Mouse (Mus musculus) kidney, postnatal 0 days (tissue): ENCODE data around the gene Chrna1. TPM values are rescaled to one million over a fixed set of nuclear protein-coding genes. Genes with fewer than 3 reads are reported as not detected.

Source experiments
- ATAC-seq: fragments of 200-750 bp; cut with Nextera tagmentation; replicated peaks from 2 replicates; pipeline ENCODE4 v1.8.0; 2017; ENCODE audit warnings: low read depth, moderate number of reproducible peaks, moderate TSS enrichment, moderate library complexity; ENCODE audit not compliant: low FRiP score
- DNase-seq: peaks from one replicate; pipeline ENCODE4 v3.0.0-alpha.2; 2016; ENCODE audit warnings: low spot score
- H3K27ac ChIP-seq: fragments of 300-500 bp; sonication (generic); 2 replicates; pipeline ENCODE4 v1.5.1; 2014; ENCODE audit warnings: mild to moderate bottlenecking
- H3K27me3 ChIP-seq: fragments of 300-500 bp; sonication (generic); 2 replicates; pipeline ENCODE4 v1.6.1; 2014; ENCODE audit warnings: low read length, mixed read lengths; ENCODE audit not compliant: insufficient read depth
- H3K36me3 ChIP-seq: fragments of 300-500 bp; sonication (generic); 2 replicates; pipeline ENCODE4 v1.6.1; 2014; ENCODE audit warnings: low read length, mixed read lengths; ENCODE audit not compliant: insufficient read depth
- H3K4me1 ChIP-seq: fragments of 300-500 bp; sonication (generic); replicated peaks from 2 replicates; pipeline ENCODE4 v1.6.1; 2014; ENCODE audit warnings: antibody characterized with exemption, low read length, mixed read lengths; ENCODE audit not compliant: insufficient read depth
- H3K4me2 ChIP-seq: fragments of 300-500 bp; sonication (generic); 2 replicates; pipeline ENCODE4 v1.6.1; 2014; ENCODE audit warnings: mild to moderate bottlenecking, low read length, moderate library complexity, mixed read lengths
- H3K4me3 ChIP-seq: fragments of 300-500 bp; sonication (generic); replicated peaks from 2 replicates; pipeline ENCODE4 v1.5.1; 2014; ENCODE audit warnings: low read depth, low read length
- H3K9ac ChIP-seq: fragments of 300-500 bp; sonication (generic); 2 replicates; pipeline ENCODE4 v1.6.1; 2014; ENCODE audit warnings: low read depth, low read length
- H3K9me3 ChIP-seq: fragments of 300-500 bp; sonication (generic); replicated peaks from 2 replicates; pipeline ENCODE4 v1.6.1; 2016; ENCODE audit warnings: low read length, inconsistent platforms, mixed read lengths
- CTCF ChIP-seq: IDR thresholded peaks from 2 replicates; pipeline ENCODE4 v1.5.1; 2016; ENCODE audit warnings: antibody characterized with exemption, low read depth, mild to moderate bottlenecking, moderate library complexity
- WGBS: fragments of 180-500 bp; shearing (Covaris S2); extraction: QIAGEN DNeasy Blood & Tissue Kit; methylation state at CpG from one replicate; pipeline ENCODE4 v1.1.7; 2014; 5-methylcytosine and 5-hydroxymethylcytosine counted together
- polyA plus RNA-seq: library from polyadenylated mRNA; unstranded; fragments of >200 nt; fragmentation: Nextera tagmentation; extraction: Ambion mirVana; gene quantifications from 2 replicates; pipeline ENCODE4 v1.2.1, GENCODE M21; 2015

Chrna1 gene
- polyA plus RNA-seq, 1 experiment from 2014 or later, result 0.11 TPM

- no peak for TF ChIP-seq CTCF
- no peak overlapping the region for H3K9ac ChIP-seq
- H3K27ac ChIP-seq, result no peak overlapping the region
- no peak overlapping the region for H3K4me3 ChIP-seq
- H3K4me2 ChIP-seq, result no peak overlapping the region
- WGBS, result 53% methylated on average over 10 of the region's 10 CpGs
- no peak for DNase-seq
- H3K27me3 ChIP-seq, result no peaks in the 10 kb centered on the region
- no peaks in the 10 kb centered on the region for H3K36me3 ChIP-seq
- ATAC-seq, result no peak
- no peaks in the 10 kb centered on the region for H3K4me1 ChIP-seq
- H3K9me3 ChIP-seq, result no peaks in the 10 kb centered on the region
Measured at GRCm38 (mm10) chr2:73534720-73535119, 45.4 kb downstream of the Chrna1 start.

GRCm38 (mm10) chr2:73530487-73530886, 49.7 kb downstream of the Chrna1 start:
- Histone ChIP-seq H3K4me1 (0 out of 2 replicates have a peak, but pooled peaks cover 5% of the 10 kb centered on the region), H3K9ac (no peak overlapping the region), H3K9me3 (no peaks in the 10 kb centered on the region), H3K27me3 (no peaks in the 10 kb centered on the region), H3K27ac (no peak overlapping the region), H3K36me3 (no peaks in the 10 kb centered on the region), H3K4me2 (no peak overlapping the region), H3K4me3 (no peak overlapping the region)
- 68% methylated on average over 5 of the region's 5 CpGs for WGBS
- ATAC-seq (no peak), DNase-seq (no peak)
- no peak for TF ChIP-seq CTCF

- peak; percentile 67 for ATAC-seq
- Histone ChIP-seq H3K4me2 (peak within 1 kb of the TSS; percentile 94), H3K9ac (peak within 1 kb of the TSS; percentile 94), H3K4me1 (0 out of 2 replicates have a peak, but pooled peaks cover 5% of the 10 kb centered on the region), H3K27ac (peak within 1 kb of the TSS; percentile 84), H3K27me3 (no peaks in the 10 kb centered on the region), H3K4me3 (peak within 1 kb of the TSS; percentile 90), H3K36me3 (no peaks in the 10 kb centered on the region), H3K9me3 (no peaks in the 10 kb centered on the region)
- no peak for TF ChIP-seq CTCF
- DNase-seq, result peak; percentile 83
- WGBS, result 2% methylated on average over 62 of the region's 66 CpGs
Measured at GRCm38 (mm10) chr2:73529356-73530330, 50.5 kb downstream of the Chrna1 start, which contains the start of gene Wipf1. Gene Wipf1, minus strand, starts transcription at chr2:73529734.

GRCm38 (mm10) chr2:73528516-73529355, 51.4 kb downstream of the Chrna1 start:
- DNase-seq (peak; percentile 47), ATAC-seq (peak; percentile 47)
- Histone ChIP-seq H3K4me2 (peak overlapping the region; percentile 94), H3K27ac (peak overlapping the region; percentile 84), H3K4me1 (0 out of 2 replicates have a peak, but pooled peaks cover 5% of the 10 kb centered on the region), H3K4me3 (peak overlapping the region; percentile 90), H3K9ac (peak overlapping the region; percentile 94), H3K36me3 (no peaks in the 10 kb centered on the region), H3K27me3 (no peaks in the 10 kb centered on the region), H3K9me3 (no peaks in the 10 kb centered on the region)
- WGBS, result 2% methylated on average over 58 of the region's 59 CpGs
- TF ChIP-seq CTCF, result no peak

GRCm38 (mm10) chr2:73527956-73528355, 52.2 kb downstream of the Chrna1 start:
- no peak overlapping the region for H3K27ac ChIP-seq
- H3K4me1 ChIP-seq, result peaks cover 7% of the 10 kb centered on the region; the same call in 1 of the 2 replicates
- no peaks in the 10 kb centered on the region for H3K27me3 ChIP-seq
- no peak overlapping the region for H3K9ac ChIP-seq
- H3K36me3 ChIP-seq, result no peaks in the 10 kb centered on the region
- TF ChIP-seq CTCF, result no peak
- DNase-seq (no peak), ATAC-seq (no peak)
- no peaks in the 10 kb centered on the region for H3K9me3 ChIP-seq
- peak overlapping the region; percentile 94 for H3K4me2 ChIP-seq
- peak overlapping the region; percentile 90; the same call in 1 of the 2 replicates for H3K4me3 ChIP-seq
- WGBS, result 73% methylated on average over 11 of the region's 11 CpGs

GRCm38 (mm10) chr2:73526691-73527090, 53.4 kb downstream of the Chrna1 start:
- Histone ChIP-seq H3K9me3 (no peaks in the 10 kb centered on the region), H3K4me2 (no peak overlapping the region), H3K9ac (no peak overlapping the region), H3K4me3 (no peak overlapping the region), H3K4me1 (peaks cover 18% of the 10 kb centered on the region; the same call in 1 of the 2 replicates), H3K36me3 (no peaks in the 10 kb centered on the region), H3K27me3 (no peaks in the 10 kb centered on the region), H3K27ac (peak overlapping the region; percentile 38; the same call in 1 of the 2 replicates)
- no peak for TF ChIP-seq CTCF
- no peak for ATAC-seq
- WGBS, result 59% methylated on average over 9 of the region's 9 CpGs
- DNase-seq, result no peak
